Mouse (Mus musculus): ENCODE measurements around the gene Ier5. TPM values are rescaled to one million over a fixed set of nuclear protein-coding genes. Genes with fewer than 3 reads are reported as not detected.

Ier5 gene
- polyA plus RNA-seq, 1 experiment from 2014 or later, result 7.3 TPM

- Histone ChIP-seq H3K9me3 (replicated peaks; ENCODE audit: control insufficient read depth, low read length) (no peaks in the 10 kb centered on the region), H3K36me3 (ENCODE audit: control insufficient read depth, insufficient read depth, low read length) (no peaks in the 10 kb centered on the region), H3K4me1 (ENCODE audit: control insufficient read depth, insufficient read depth, low read length) (peaks cover 39% of the 10 kb centered on the region), H3K27ac (ENCODE audit: low read depth, low read length) (no peak overlapping the region), H3K4me2 (peak overlapping the region; percentile 85), H3K9ac (ENCODE audit: low read depth, low read length) (no peak overlapping the region), H3K27me3 (ENCODE audit: control insufficient read depth, insufficient read depth, low read length) (no peaks in the 10 kb centered on the region), H3K4me3 (ENCODE audit: low read depth, low read length) (peak overlapping the region; percentile 100)
- ATAC-seq (replicated peaks; ENCODE audit: insufficient number of reproducible peaks, low FRiP score, low TSS enrichment), result no peak
- WGBS (ENCODE audit: insufficient replicate concordance), result 55% methylated on average over 4 of the region's 4 CpGs
Measured at GRCm38 (mm10) chr1:155096620-155097261, 2.7 kb downstream of the Ier5 start.

DNA sequence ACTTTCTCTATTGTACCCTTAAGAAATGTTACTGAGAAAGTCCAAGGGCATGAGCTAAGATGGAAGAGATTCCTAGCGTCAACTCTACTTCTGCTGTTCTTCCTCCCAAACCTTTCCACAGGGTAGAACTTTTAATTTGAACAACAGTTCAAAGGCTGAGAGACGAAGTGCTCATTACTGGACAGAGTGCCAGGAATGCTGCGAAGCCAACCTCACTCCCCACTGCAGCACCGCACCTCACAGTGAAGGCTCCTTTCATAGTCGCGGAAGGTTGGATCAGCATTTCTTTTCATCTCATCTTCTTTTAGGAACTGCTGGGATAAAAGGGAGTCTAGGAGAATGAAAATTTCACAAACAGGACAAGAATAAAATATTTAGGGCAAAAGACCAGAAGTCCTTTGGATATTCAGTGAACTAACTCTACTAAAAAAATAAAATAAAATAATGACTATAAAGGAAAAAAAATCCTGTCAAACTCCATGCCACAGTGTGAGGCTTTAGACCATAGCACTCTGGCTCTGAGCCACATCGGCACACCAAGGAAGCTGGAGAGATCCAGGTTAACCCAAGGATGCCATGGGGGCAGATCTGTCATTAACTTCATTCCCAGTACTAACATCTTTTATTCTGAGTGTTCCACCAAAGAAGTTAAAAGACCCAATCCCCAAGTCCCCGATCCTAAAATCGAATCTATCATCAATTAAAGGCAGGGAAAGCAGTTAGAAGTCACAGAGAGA lies 5.3 kb downstream of the Ier5 start:
- H3K36me3 ChIP-seq (ENCODE audit: control insufficient read depth, insufficient read depth, low read length), result no peaks in the 10 kb centered on the region
- H3K4me2 ChIP-seq, result peak overlapping the region; percentile 46
- no peaks in the 10 kb centered on the region for H3K9me3 ChIP-seq (replicated peaks; ENCODE audit: control insufficient read depth, low read length)
- no peak overlapping the region for H3K4me3 ChIP-seq (ENCODE audit: low read depth, low read length)
- peaks cover 44% of the 10 kb centered on the region for H3K4me1 ChIP-seq (ENCODE audit: control insufficient read depth, insufficient read depth, low read length)
- H3K27ac ChIP-seq (ENCODE audit: low read depth, low read length), result peak overlapping the region; percentile 85
- no peaks in the 10 kb centered on the region for H3K27me3 ChIP-seq (ENCODE audit: control insufficient read depth, insufficient read depth, low read length)
- 48% methylated on average over 9 of the region's 9 CpGs for WGBS (ENCODE audit: insufficient replicate concordance)
- H3K9ac ChIP-seq (ENCODE audit: low read depth, low read length), result no peak overlapping the region
- ATAC-seq (replicated peaks; ENCODE audit: insufficient number of reproducible peaks, low FRiP score, low TSS enrichment), result no peak

DNA sequence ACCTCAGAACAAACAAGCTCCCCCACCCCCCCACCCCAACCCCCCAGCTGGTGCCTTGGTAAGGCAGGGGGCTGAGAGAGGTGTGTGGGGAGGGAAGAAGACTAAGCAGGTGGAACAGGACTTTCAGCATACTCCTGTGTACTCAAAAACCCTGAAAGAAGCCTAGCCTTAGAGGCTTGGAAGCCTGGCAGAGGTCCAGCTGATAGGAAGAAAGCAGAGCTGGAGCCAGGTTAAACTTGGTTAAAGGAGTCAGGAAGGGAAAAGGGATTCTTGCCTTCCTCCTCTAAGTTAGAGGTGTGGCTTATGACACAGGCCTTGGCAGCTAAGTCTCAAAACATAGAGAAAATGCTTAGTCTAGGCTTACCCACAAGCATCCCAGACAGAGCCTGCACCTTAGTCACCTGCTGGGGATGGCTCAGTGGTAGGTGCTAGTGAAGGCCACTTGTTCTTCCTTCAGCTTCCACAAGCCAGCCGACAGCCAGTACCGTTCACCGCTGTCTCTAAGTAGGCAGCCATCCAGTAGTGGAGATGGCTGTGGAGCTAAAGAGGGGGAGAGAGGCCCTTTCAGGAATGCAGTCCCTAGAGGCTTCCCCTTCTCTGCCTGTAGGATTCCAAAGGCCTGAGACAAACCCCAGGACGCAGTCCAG lies 6.2 kb downstream of the Ier5 start:
- WGBS (ENCODE audit: insufficient replicate concordance), result 10% methylated on average over 4 of the region's 4 CpGs
- ATAC-seq (replicated peaks; ENCODE audit: insufficient number of reproducible peaks, low FRiP score, low TSS enrichment), result peak; percentile 50; the same call in 1 of the 2 replicates
- Histone ChIP-seq H3K27me3 (ENCODE audit: control insufficient read depth, insufficient read depth, low read length) (no peaks in the 10 kb centered on the region), H3K9ac (ENCODE audit: low read depth, low read length) (peak overlapping the region; percentile 43; the same call in 1 of the 2 replicates), H3K27ac (ENCODE audit: low read depth, low read length) (peak overlapping the region; percentile 85), H3K4me1 (ENCODE audit: control insufficient read depth, insufficient read depth, low read length) (peaks cover 49% of the 10 kb centered on the region), H3K36me3 (ENCODE audit: control insufficient read depth, insufficient read depth, low read length) (no peaks in the 10 kb centered on the region), H3K9me3 (replicated peaks; ENCODE audit: control insufficient read depth, low read length) (no peaks in the 10 kb centered on the region), H3K4me3 (ENCODE audit: low read depth, low read length) (no peak overlapping the region), H3K4me2 (peak overlapping the region; percentile 46)

DNA sequence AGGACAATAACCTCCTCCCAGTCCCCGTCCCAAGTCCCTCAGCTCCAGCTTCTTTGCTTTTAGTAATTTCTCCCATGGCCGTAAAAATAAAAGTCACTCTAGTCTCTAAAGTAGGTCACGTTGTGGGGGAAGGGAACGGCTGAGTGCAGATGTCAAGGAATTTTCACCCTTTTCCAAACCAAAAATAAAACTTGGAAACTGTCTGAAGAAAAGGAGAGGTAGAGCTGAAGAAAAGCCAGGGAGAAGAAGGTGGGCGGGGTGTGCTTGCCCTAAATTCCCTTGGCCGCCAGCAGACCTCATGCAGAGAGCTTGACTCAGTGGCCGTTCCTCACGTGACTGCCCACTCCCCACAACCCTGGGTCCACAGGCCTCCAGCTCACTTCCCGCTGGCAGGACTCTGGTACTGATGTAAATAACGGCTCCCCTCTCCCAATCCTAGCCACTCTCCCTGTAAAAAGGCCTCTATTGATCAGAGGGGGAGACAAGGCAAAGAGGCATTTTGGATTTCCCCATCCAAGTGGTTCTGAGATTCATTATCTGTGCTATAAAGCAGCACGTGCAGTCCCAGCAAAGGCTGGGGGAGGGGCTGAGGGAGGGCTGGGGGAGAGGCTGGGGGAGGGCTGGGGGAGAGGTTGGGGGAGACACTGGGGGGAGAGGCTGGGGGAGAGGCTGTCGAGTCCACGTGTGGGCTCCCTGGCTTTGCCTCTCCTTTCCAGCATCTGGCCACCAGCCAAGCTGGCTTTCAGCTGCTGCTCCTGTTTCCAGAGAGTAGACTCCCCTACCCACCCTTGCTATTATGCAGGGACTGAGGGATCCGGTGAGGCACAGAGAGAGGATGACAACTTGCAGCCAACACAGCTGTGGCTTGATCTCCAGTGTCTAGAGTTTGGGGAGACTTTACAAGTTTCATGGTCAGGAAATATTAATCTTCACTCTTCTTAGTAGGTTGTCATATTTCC lies 7.3 kb downstream of the Ier5 start:
- H3K4me2 ChIP-seq, result peak overlapping the region; percentile 46; the same call in 1 of the 2 replicates
- ATAC-seq (replicated peaks; ENCODE audit: insufficient number of reproducible peaks, low FRiP score, low TSS enrichment), result peak; percentile 60; the same call in 1 of the 2 replicates
- no peaks in the 10 kb centered on the region for H3K9me3 ChIP-seq (replicated peaks; ENCODE audit: control insufficient read depth, low read length)
- 29% methylated on average over 14 of the region's 14 CpGs for WGBS (ENCODE audit: insufficient replicate concordance)
- no peaks in the 10 kb centered on the region for H3K27me3 ChIP-seq (ENCODE audit: control insufficient read depth, insufficient read depth, low read length)
- no peaks in the 10 kb centered on the region for H3K36me3 ChIP-seq (ENCODE audit: control insufficient read depth, insufficient read depth, low read length)
- no peak overlapping the region for H3K9ac ChIP-seq (ENCODE audit: low read depth, low read length)
- no peak overlapping the region for H3K4me3 ChIP-seq (ENCODE audit: low read depth, low read length)
- H3K27ac ChIP-seq (ENCODE audit: low read depth, low read length), result peak overlapping the region; percentile 85
- H3K4me1 ChIP-seq (ENCODE audit: control insufficient read depth, insufficient read depth, low read length), result peaks cover 49% of the 10 kb centered on the region

- no peak overlapping the region for H3K27ac ChIP-seq (ENCODE audit: low read depth, low read length)
- no peaks in the 10 kb centered on the region for H3K36me3 ChIP-seq (ENCODE audit: control insufficient read depth, insufficient read depth, low read length)
- no peak overlapping the region for H3K4me2 ChIP-seq
- no peaks in the 10 kb centered on the region for H3K27me3 ChIP-seq (ENCODE audit: control insufficient read depth, insufficient read depth, low read length)
- 79% methylated on average over 7 of the region's 7 CpGs for WGBS (ENCODE audit: insufficient replicate concordance)
- H3K4me1 ChIP-seq (ENCODE audit: control insufficient read depth, insufficient read depth, low read length), result peaks cover 49% of the 10 kb centered on the region
- no peak overlapping the region for H3K9ac ChIP-seq (ENCODE audit: low read depth, low read length)
- no peaks in the 10 kb centered on the region for H3K9me3 ChIP-seq (replicated peaks; ENCODE audit: control insufficient read depth, low read length)
- no peak for ATAC-seq (replicated peaks; ENCODE audit: insufficient number of reproducible peaks, low FRiP score, low TSS enrichment)
- H3K4me3 ChIP-seq (ENCODE audit: low read depth, low read length), result no peak overlapping the region
Measured at GRCm38 (mm10) chr1:155091374-155091841, 8.0 kb downstream of the Ier5 start.

GRCm38 (mm10) chr1:155090736-155091135 lies 8.7 kb downstream of the Ier5 start:
- peaks cover 52% of the 10 kb centered on the region for H3K4me1 ChIP-seq (ENCODE audit: control insufficient read depth, insufficient read depth, low read length)
- H3K27ac ChIP-seq (ENCODE audit: low read depth, low read length), result no peak overlapping the region
- 74% methylated on average over 1 of the region's 1 CpGs for WGBS (ENCODE audit: insufficient replicate concordance)
- H3K9ac ChIP-seq (ENCODE audit: low read depth, low read length), result no peak overlapping the region
- H3K27me3 ChIP-seq (ENCODE audit: control insufficient read depth, insufficient read depth, low read length), result no peaks in the 10 kb centered on the region
- H3K36me3 ChIP-seq (ENCODE audit: control insufficient read depth, insufficient read depth, low read length), result no peaks in the 10 kb centered on the region
- H3K9me3 ChIP-seq (replicated peaks; ENCODE audit: control insufficient read depth, low read length), result no peaks in the 10 kb centered on the region
- H3K4me3 ChIP-seq (ENCODE audit: low read depth, low read length), result no peak overlapping the region
- no peak for ATAC-seq (replicated peaks; ENCODE audit: insufficient number of reproducible peaks, low FRiP score, low TSS enrichment)
- no peak overlapping the region for H3K4me2 ChIP-seq

DNA sequence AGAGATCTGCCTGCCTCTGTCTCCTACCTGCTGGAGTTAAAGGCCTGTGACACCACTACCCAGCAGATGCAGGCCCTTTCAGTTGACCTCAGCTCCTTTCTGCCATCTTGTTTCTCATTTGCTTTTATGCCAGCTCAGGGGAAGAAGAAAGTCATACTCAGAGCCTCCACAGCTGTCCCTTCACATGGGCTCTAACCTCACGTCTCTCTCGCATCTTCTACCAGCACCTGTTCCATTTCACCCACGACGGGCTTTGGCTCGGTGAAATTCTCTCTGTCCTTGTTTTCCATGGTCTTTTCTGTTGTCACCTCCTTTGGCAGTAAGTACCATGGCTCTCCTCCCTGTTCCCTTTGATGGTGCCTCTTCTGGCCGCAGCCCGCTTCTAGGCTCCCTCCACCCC lies 9.1 kb downstream of the Ier5 start:
- 83% methylated on average over 7 of the region's 7 CpGs for WGBS (ENCODE audit: insufficient replicate concordance)
- Histone ChIP-seq H3K27ac (ENCODE audit: low read depth, low read length) (no peak overlapping the region), H3K4me1 (ENCODE audit: control insufficient read depth, insufficient read depth, low read length) (peaks cover 56% of the 10 kb centered on the region), H3K27me3 (ENCODE audit: control insufficient read depth, insufficient read depth, low read length) (no peaks in the 10 kb centered on the region), H3K4me2 (no peak overlapping the region), H3K36me3 (ENCODE audit: control insufficient read depth, insufficient read depth, low read length) (no peaks in the 10 kb centered on the region), H3K9me3 (replicated peaks; ENCODE audit: control insufficient read depth, low read length) (no peaks in the 10 kb centered on the region), H3K9ac (ENCODE audit: low read depth, low read length) (no peak overlapping the region), H3K4me3 (ENCODE audit: low read depth, low read length) (no peak overlapping the region)
- ATAC-seq (replicated peaks; ENCODE audit: insufficient number of reproducible peaks, low FRiP score, low TSS enrichment), result no peak
